Mouse (Mus musculus) 3134 (cell line): ENCODE measurements around the gene Tgfbi.

Experiments used
- DNase-seq: peaks from one replicate; pipeline ENCODE4 v3.0.0-alpha.2; 2011; ENCODE audit warnings: low spot score; ENCODE audit not compliant: insufficient read length; ENCODE audit errors: extremely low read depth

Gene Tgfbi

GRCm38 (mm10) chr13:56630552-56630951 lies 21.2 kb downstream of the Tgfbi start:
- no peak for DNase-seq

- no peak for DNase-seq
Measured at GRCm38 (mm10) chr13:56631332-56631731, 22.0 kb downstream of the Tgfbi start.

- DNase-seq: no peak
Measured at GRCm38 (mm10) chr13:56634139-56634615, 24.9 kb downstream of the Tgfbi start.

DNA sequence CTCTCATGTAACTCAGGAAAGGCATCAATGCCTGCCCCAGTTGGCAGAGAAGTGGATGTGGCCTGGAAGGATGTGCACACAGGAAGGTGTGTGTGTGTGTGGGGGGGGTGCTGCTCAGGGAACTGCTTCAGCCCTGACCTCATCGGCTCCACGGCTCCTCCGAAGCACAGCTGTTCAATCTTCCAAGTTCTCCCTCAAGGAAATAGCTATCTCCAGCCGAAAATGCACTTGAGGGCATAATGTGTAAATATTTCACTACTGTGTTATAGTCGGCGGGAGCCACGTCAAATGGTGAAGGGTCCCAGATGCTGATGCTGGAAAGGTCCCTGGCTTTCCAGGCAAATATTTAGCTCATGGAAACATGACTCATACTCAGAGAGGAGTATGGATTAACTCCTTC lies 25.6 kb downstream of the Tgfbi start:
- DNase-seq: no peak

GRCm38 (mm10) chr13:56637027-56637426 lies 27.7 kb downstream of the Tgfbi start:
- DNase-seq: no peak

GRCm38 (mm10) chr13:56641746-56642145 lies 32.4 kb downstream of the Tgfbi start:
- DNase-seq: no peak

DNA sequence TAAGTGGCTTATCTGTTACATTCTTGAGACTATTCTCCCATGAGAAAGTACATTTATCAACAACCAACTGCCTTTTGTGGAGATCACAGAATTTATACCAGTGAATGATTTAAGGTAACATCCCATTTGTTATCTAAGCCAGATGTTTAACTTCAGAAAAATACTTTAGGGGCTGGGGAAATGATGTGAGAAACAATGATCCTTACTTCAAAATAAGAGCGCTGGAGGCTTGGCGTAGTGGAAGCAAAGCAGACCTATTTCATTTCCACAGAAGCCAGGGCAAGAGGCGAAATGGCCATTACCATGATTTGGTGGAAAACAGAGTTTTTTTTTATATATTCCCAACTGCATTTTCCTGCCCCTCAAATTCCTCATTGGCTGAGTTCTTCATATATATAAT lies 34.7 kb downstream of the Tgfbi start:
- DNase-seq: no peak

DNA sequence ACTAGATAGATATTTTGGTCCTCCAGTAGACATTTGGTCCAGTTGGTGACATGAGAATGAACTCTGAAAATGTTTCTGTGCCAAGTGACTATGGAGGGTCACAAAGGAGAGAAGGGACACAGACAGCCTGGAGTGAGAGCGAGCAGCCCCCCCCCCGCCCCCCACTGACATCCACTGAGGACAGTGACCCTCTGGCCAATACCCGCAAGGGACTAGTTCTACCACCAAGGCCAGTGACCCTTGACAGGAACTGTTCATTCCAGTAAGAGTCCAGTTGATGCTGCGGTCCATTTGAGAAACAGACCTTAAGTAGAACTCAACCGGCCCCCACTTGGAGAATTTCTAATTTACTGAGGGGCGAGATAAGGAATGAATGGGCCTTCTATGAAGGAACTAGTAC lies 36.4 kb downstream of the Tgfbi start:
- no peak for DNase-seq

DNA sequence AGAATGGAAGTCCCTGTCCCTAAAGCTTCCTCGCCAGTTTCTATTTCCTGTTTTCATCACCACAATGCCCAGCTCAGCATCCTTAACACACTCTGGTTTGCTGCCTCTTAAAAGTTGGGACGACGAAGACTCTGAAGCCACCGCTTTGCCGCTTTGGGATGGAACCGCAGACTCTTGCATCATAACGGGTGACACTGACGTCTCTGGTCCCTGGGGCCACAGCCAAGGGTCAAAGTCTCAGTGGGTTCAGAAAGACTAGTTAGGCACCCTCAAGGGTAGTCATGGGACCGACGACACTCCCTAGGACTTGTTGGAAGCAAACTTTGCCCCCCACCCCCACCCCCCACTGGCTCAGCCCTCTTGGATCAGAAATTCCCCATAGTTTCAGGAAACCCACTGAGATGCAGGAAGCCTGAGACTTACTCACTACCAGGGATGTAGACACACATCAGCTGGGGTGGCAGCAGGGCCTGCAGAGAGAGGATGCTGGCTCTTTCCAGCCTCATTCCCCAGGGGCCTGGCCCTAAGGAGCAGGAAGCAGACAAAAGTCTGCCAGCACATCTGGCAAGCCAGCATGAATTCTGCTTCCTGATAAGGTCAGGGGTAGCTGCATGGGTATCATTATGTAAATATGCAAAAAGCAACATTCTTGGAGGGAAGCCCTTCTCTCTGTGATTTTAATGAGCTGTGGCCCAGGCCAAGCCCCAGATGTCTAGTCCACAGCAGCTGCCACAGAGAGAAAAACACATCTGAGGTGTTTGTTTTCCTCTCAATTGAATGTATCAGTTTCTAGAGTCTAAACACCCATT lies 38.5 kb downstream of the Tgfbi start:
- peak; percentile 47 for DNase-seq

DNA sequence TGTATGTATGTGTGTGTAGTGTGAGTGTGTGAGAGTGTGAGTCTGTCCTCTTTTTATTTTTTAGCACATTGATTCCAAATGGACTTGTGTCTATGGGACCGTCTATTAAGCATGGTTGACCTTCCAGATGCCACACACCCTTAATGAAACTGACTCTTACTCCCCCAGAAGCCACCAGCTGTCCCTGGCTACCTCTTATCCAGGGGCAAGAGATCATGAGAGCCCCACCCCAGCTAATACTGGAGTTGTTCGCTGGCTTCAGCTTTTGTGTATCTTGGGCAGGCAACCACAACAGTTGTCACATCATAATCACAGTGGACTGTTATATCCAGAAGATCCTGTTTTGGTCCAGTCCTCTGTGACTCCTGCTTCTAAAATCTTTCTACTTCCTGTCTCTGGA lies 40.7 kb downstream of the Tgfbi start:
- DNase-seq: no peak

DNA sequence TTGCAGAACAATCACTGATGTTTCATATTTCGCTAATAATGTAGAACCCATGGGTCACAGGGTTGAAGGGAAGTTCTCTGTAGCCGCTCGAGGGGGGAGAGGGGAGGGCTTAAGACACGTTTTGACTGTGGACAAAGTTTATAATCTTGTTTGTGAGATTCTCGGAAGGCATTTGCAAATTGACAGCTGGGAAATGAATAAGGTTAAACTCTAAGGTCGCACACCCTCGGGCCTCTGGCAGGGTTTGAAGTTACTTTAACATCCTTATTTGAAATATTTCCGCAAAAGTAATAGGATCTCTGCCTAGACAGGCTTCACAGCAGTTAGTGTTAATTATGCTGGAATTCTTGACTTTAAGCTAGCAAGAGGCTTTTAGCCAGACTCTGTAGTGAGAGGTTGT lies 43.1 kb downstream of the Tgfbi start:
- DNase-seq: no peak

DNA sequence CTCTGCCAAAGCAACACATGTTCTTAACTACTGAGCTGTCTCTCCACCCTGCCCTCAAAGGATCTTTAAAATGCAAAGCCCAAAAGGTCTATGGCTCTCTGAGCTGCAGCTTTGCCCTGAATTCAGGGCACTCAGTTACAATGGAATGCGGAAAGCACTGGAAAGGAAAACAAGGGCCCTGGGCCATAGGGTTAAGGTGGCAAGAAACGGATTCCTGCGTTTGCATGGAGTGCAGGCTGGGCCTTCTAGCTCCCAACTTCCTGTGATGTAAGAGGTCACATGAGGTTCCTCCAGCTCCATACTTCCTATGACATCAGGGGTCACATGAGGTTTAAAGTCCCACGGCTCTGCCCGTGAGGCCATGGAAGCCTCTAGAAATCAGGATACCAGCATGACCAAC lies 44.9 kb downstream of the Tgfbi start:
- no peak for DNase-seq

- peak; percentile 48 for DNase-seq
Measured at GRCm38 (mm10) chr13:56657946-56658512, 48.7 kb downstream of the Tgfbi start.

- DNase-seq: no peak
Measured at GRCm38 (mm10) chr13:56658931-56659330, 49.6 kb downstream of the Tgfbi start.

DNA sequence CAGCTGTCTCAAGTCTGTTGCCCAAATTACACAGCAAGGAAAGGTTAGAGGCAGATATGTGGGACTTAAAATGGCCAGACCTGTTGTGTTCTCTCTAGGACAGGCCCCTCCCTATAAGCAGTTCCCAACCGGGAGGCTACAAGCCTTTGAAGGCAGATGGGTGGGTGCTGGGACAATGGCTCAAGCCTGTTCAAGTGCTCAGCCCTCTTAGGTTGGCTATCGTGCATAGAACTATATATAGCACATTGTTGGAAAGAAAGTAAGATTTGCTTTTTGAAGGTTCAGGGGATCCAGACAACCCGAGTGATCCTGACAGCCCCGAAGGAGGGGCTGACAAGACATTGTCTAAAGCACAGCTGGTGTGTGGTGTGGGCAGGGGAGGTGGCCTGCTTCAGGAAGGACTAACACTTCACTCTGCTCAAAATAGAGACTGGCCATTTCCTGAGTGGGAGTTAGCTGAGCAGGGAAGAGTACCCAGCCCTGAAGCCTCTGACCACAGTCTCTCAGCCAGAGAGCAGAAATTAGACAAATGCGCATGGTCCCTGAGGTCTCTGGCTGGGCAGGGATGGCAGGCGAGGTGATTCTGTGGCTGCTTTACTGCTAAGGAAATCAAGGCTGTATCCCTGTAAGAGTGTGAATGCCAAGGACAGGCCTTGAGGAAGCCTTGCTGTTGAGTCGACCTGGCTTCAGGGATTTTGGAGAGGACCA lies 52.7 kb downstream of the Tgfbi start:
- DNase-seq: no peak

- peak; percentile 78 for DNase-seq
Measured at GRCm38 (mm10) chr13:56664256-56665170, 55.2 kb downstream of the Tgfbi start.

- no peak for DNase-seq
Measured at GRCm38 (mm10) chr13:56671206-56671605, 61.9 kb downstream of the Tgfbi start.

GRCm38 (mm10) chr13:56677731-56678130 lies 68.4 kb downstream of the Tgfbi start:
- DNase-seq: no peak

GRCm38 (mm10) chr13:56678188-56678787 lies 69.0 kb downstream of the Tgfbi start:
- DNase-seq: no peak

- peak; percentile 45 for DNase-seq
Measured at GRCm38 (mm10) chr13:56678826-56679504, 69.6 kb downstream of the Tgfbi start.
